Mouse (Mus musculus) lung, adult 2 months (tissue): ENCODE measurements around the gene Ccdc6.

Experiments used
- CTCF ChIP-seq: fragments of 200-500 bp; IDR thresholded peaks from 2 replicates; pipeline ENCODE4 v1.5.1; 2011; ENCODE audit warnings: mild to moderate bottlenecking, low read length, control low read depth; ENCODE audit not compliant: insufficient read depth
- POLR2A ChIP-seq: fragments of 200-500 bp; IDR thresholded peaks from 2 replicates; pipeline ENCODE4 v1.6.1; 2011; ENCODE audit warnings: low read depth, mild to moderate bottlenecking, control low read depth, low read length, borderline replicate concordance; ENCODE audit errors: extremely low read depth

GRCm38 (mm10) chr10:70200889-70201500 lies 104.1 kb downstream of the Ccdc6 start:
- no peak for TF ChIP-seq CTCF
- TF ChIP-seq POLR2A, result no peak
